Mouse (Mus musculus): ENCODE results near the gene Dgkg.

- TF ChIP-seq MAFK (IDR thresholded peaks at IDR 0.05; ENCODE audit: insufficient read depth, low read depth, low read length) (no peak), HCFC1 (IDR thresholded peaks at IDR 0.05; ENCODE audit: borderline replicate concordance, insufficient read depth, low read length) (no peak), ZC3H11A (IDR thresholded peaks at IDR 0.05; ENCODE audit: borderline replicate concordance, low read depth, low read length) (no peak)
These were observed 41.2 kb downstream of the Dgkg start for GRCm38 (mm10) chr16:22615805-22616204.
